Comparison of ENCODE assay signal across 8 mouse cellular contexts in the genomic region with DNA sequence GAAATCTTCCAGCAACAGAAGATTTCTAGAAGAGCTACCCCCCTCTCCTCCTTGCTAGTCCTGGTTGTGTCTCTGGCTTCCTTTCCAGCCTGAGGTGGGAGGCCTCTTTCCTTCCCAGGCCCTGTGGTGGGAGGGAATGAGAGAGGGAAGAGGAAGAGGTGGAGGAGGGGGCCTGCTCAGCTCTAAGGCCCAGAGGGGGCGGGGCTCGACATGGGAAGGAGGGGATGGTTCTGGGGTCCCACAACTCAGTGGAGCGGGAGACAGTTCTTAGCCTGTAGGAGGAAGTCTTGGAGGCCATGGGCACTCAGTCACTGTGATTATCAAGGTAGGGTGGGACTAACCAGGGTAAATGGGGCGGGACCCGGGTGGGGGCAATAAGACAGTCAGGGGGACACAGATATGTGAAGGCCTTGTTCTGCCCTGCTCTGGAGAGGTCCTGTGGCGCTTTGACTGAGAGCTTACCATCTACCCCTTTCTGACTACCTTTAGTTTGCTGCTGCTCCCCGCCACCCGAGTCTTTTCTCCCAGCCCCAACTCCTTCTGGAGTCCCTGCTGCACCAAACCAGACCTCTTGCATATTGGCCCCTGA. TPM values are rescaled to one million over a fixed set of nuclear protein-coding genes. Genes with fewer than 3 reads are reported as not detected.
DNase-seq lines count a peak whose midpoint lies in the region; ATAC-seq and TF ChIP-seq lines count a peak whose summit lies in the region.

No protein-coding gene starts in this region.

- H3K9ac ChIP-seq in heart, embryonic 14.5 days (ENCODE audit: low read length) = peak overlapping the region; percentile 72
- peak overlapping the region; percentile 60; the same call in 1 of the 2 replicates for H3K9ac ChIP-seq in heart, postnatal 0 days (replicated peaks; ENCODE audit: low read depth, low read length)
- H3K9ac ChIP-seq in liver, embryonic 15.5 days = 0 out of 2 replicates have a peak overlapping the region, but pooled peaks have one; percentile 6

- intact Hi-C loops in heart, postnatal 36 days (cut with DNase I) = no loop called here

- TF ChIP-seq EP300 in heart, postnatal 0 days (IDR thresholded peaks at IDR 0.05; ENCODE audit: low read depth) = no peak

- ATAC-seq in heart, embryonic 14.5 days (ENCODE audit: insufficient number of reproducible peaks, insufficient read depth, low FRiP score, low read depth) = peak; percentile 46
- ATAC-seq in heart, postnatal 0 days (ENCODE audit: insufficient read depth, low read depth) = no peak
- ATAC-seq in liver, embryonic 15.5 days (ENCODE audit: insufficient read depth) = no peak

- H3K27me3 ChIP-seq in heart, embryonic 14.5 days (ENCODE audit: control insufficient read depth, insufficient read depth, low read length) = no peaks in the 10 kb centered on the region
- H3K27me3 ChIP-seq in heart, postnatal 0 days (ENCODE audit: control insufficient read depth, insufficient read depth, low read length) = no peaks in the 10 kb centered on the region
- no peaks in the 10 kb centered on the region for H3K27me3 ChIP-seq in liver, embryonic 15.5 days

- H3K27ac ChIP-seq in heart, embryonic 14.5 days (replicated peaks in 1 of 2; ENCODE audit: control insufficient read depth in 1 of 2, insufficient read depth in 1 of 2, low read depth in 2 of 2, low read length in 2 of 2) = peak overlapping the region; percentile 84 to 96
- H3K27ac ChIP-seq in heart, postnatal 0 days (ENCODE audit: low read depth) = peak overlapping the region; percentile 97
- H3K27ac ChIP-seq in liver, embryonic 15.5 days (replicated peaks) = 0 out of 2 replicates have a peak overlapping the region, but pooled peaks have one; percentile 84

- WGBS in heart, embryonic 14.5 days = 38% methylated on average over 8 of the region's 8 CpGs
- 46% methylated on average over 8 of the region's 8 CpGs for WGBS in heart, postnatal 0 days
- WGBS in liver, embryonic 15.5 days (ENCODE audit: insufficient replicate concordance) = 39% methylated on average over 8 of the region's 8 CpGs

- peaks cover 26 to 40% of the 10 kb centered on the region in 2 experiments for H3K4me1 ChIP-seq in heart, embryonic 14.5 days (ENCODE audit: control insufficient read depth in 2 of 2, insufficient read depth in 2 of 2, low read length in 2 of 2)
- peaks cover 32% of the 10 kb centered on the region for H3K4me1 ChIP-seq in heart, postnatal 0 days (ENCODE audit: control insufficient read depth, insufficient read depth)
- H3K4me1 ChIP-seq in liver, embryonic 15.5 days (replicated peaks) = peaks cover 46% of the 10 kb centered on the region

- no peak for DNase-seq in heart, postnatal 36 days
- DNase-seq in embryo, embryonic 10 days (ENCODE audit: low spot score) = peak; percentile 79
- no peak for DNase-seq in heart, postnatal 0 days (ENCODE audit: low spot score)
- DNase-seq in layer of hippocampus, adult 9-10 months (ENCODE audit: low spot score) = no peak
- DNase-seq in left cerebral cortex, adult 18-20 months (ENCODE audit: low spot score in 2 of 2) = no peak
- DNase-seq in left cerebral cortex, adult 9 months (ENCODE audit: low spot score in 2 of 2) = no peak

- peak overlapping the region; percentile 79 for H3K4me2 ChIP-seq in heart, embryonic 14.5 days (ENCODE audit: low read length)
- peak overlapping the region; percentile 74 for H3K4me2 ChIP-seq in heart, postnatal 0 days (ENCODE audit: low read depth, low read length)
- H3K4me2 ChIP-seq in liver, embryonic 15.5 days = peak overlapping the region; percentile 63; the same call in 1 of the 2 replicates

- TF ChIP-seq CTCF in heart, postnatal 0 days (IDR thresholded peaks at IDR 0.05; ENCODE audit: low read depth) = no peak

- H3K4me3 ChIP-seq in heart, embryonic 14.5 days (ENCODE audit: control insufficient read depth in 1 of 2, insufficient read depth in 1 of 2, low read depth in 1 of 2, low read length in 2 of 2) = peak overlapping the region; percentile 7 to 49; a peak in 3 of 4 replicates
- peak overlapping the region; percentile 52 for H3K4me3 ChIP-seq in heart, postnatal 0 days (ENCODE audit: low read depth, low read length)
- no peak overlapping the region for H3K4me3 ChIP-seq in liver, embryonic 15.5 days (replicated peaks)

- H3K9me3 ChIP-seq in heart, embryonic 14.5 days (ENCODE audit: control insufficient read depth, low read length) = no peaks in the 10 kb centered on the region
- no peaks in the 10 kb centered on the region for H3K9me3 ChIP-seq in heart, postnatal 0 days (replicated peaks; ENCODE audit: control insufficient read depth, low read length)
- H3K9me3 ChIP-seq in liver, embryonic 15.5 days (replicated peaks) = no peaks in the 10 kb centered on the region

- peaks cover 35% of the 10 kb centered on the region for H3K36me3 ChIP-seq in heart, embryonic 14.5 days (ENCODE audit: control insufficient read depth, insufficient read depth, low read length)
- H3K36me3 ChIP-seq in heart, postnatal 0 days (replicated peaks; ENCODE audit: control insufficient read depth, insufficient read depth, low read length) = peaks cover 15% of the 10 kb centered on the region
- H3K36me3 ChIP-seq in liver, embryonic 15.5 days (replicated peaks) = peaks cover 16% of the 10 kb centered on the region

RNA-seq across cellular contexts. Expression of a gene that starts 6.2 kb away (rescaled TPM):
- polyA plus RNA-seq in heart, embryonic 14.5 days (2014; fragmentation: Nextera tagmentation; extraction: Ambion mirVana) = 56.8 and 57.0 TPM in 2 replicates
- total RNA-seq in heart, postnatal 36 days (2021) = 10 to 100 TPM; 19.7 to 23.5 TPM
- 40.9 and 57.4 TPM in 2 replicates for total RNA-seq in heart, postnatal 0 days (2014; rRNA removed; ENCODE audit: low replicate concordance)
- 33.4 and 37.1 TPM in 2 replicates for polyA plus RNA-seq in heart, postnatal 0 days (2015; fragmentation: Nextera tagmentation; extraction: Ambion mirVana)
- 47.3 and 59.1 TPM in 2 replicates for polyA plus RNA-seq in liver, embryonic 15.5 days (2015; fragmentation: Nextera tagmentation; extraction: Ambion mirVana)
- 10 to 100 TPM; 49.5 to 58.6 TPM for total RNA-seq in left cerebral cortex, adult 18-20 months (2021)

RNA-seq across cellular contexts. Expression of a gene that starts 7.2 kb away (rescaled TPM):
- polyA plus RNA-seq in heart, embryonic 14.5 days (2014; fragmentation: Nextera tagmentation; extraction: Ambion mirVana) = 59.6 and 63.7 TPM in 2 replicates
- 10 to 100 TPM; 58.5 to 59.4 TPM for total RNA-seq in heart, postnatal 36 days (2021)
- total RNA-seq in heart, postnatal 0 days (2014; rRNA removed; ENCODE audit: low replicate concordance) = 95.0 and 96.8 TPM in 2 replicates
- 69.8 and 70.9 TPM in 2 replicates for polyA plus RNA-seq in heart, postnatal 0 days (2015; fragmentation: Nextera tagmentation; extraction: Ambion mirVana)
- 29.9 and 36.0 TPM in 2 replicates for polyA plus RNA-seq in liver, embryonic 15.5 days (2015; fragmentation: Nextera tagmentation; extraction: Ambion mirVana)
- 10 to 100 TPM; 66.6 to 79.6 TPM for total RNA-seq in left cerebral cortex, adult 18-20 months (2021)

RNA-seq across cellular contexts. Expression of a gene that starts 11.9 kb away (rescaled TPM):
- polyA plus RNA-seq in heart, embryonic 14.5 days (2014; fragmentation: Nextera tagmentation; extraction: Ambion mirVana) = 49.2 and 55.5 TPM in 2 replicates
- 10 to 100 TPM; 19.1 to 19.4 TPM for total RNA-seq in heart, postnatal 36 days (2021)
- total RNA-seq in heart, postnatal 0 days (2014; rRNA removed; ENCODE audit: low replicate concordance) = 48.5 and 73.7 TPM in 2 replicates
- polyA plus RNA-seq in heart, postnatal 0 days (2015; fragmentation: Nextera tagmentation; extraction: Ambion mirVana) = 49.4 and 49.6 TPM in 2 replicates
- polyA plus RNA-seq in liver, embryonic 15.5 days (2015; fragmentation: Nextera tagmentation; extraction: Ambion mirVana) = 7.3 and 8.2 TPM in 2 replicates
- total RNA-seq in left cerebral cortex, adult 18-20 months (2021) = 100 to 1,000 TPM; 226 to 245 TPM

RNA-seq across cellular contexts. Expression of a gene that starts 31.3 kb away (rescaled TPM):
- not detected in 2 replicates for polyA plus RNA-seq in heart, embryonic 14.5 days (2014; fragmentation: Nextera tagmentation; extraction: Ambion mirVana)
- not detected for total RNA-seq in heart, postnatal 36 days (2021)
- not detected in 2 replicates for total RNA-seq in heart, postnatal 0 days (2014; rRNA removed; ENCODE audit: low replicate concordance)
- polyA plus RNA-seq in heart, postnatal 0 days (2015; fragmentation: Nextera tagmentation; extraction: Ambion mirVana) = not detected in 2 replicates
- polyA plus RNA-seq in liver, embryonic 15.5 days (2015; fragmentation: Nextera tagmentation; extraction: Ambion mirVana) = not detected in 2 replicates
- 1 to 10 TPM in 1 of 2 experiments, under 1 TPM in 1; 0.80 to 1.3 TPM for total RNA-seq in left cerebral cortex, adult 18-20 months (2021)

RNA-seq across cellular contexts. Expression of a gene that starts 39.2 kb away (rescaled TPM):
- polyA plus RNA-seq in heart, embryonic 14.5 days (2014; fragmentation: Nextera tagmentation; extraction: Ambion mirVana) = 122 and 134 TPM in 2 replicates
- total RNA-seq in heart, postnatal 36 days (2021) = 10 to 100 TPM; 70.7 to 77.7 TPM
- 81.6 and 121 TPM in 2 replicates for total RNA-seq in heart, postnatal 0 days (2014; rRNA removed; ENCODE audit: low replicate concordance)
- polyA plus RNA-seq in heart, postnatal 0 days (2015; fragmentation: Nextera tagmentation; extraction: Ambion mirVana) = 161 and 165 TPM in 2 replicates
- 64.1 and 67.2 TPM in 2 replicates for polyA plus RNA-seq in liver, embryonic 15.5 days (2015; fragmentation: Nextera tagmentation; extraction: Ambion mirVana)
- total RNA-seq in left cerebral cortex, adult 18-20 months (2021) = 100 to 1,000 TPM; 166 to 172 TPM

Comparison
In these comparisons a context has a peak if more than half of its experiments do, and no peak if none do; other contexts are left out.
1. H3K9ac ChIP-seq: peak in every context shown above with its lines; median percentile 72 in heart, embryonic 14.5 days; 60 in heart, postnatal 0 days; 6 in liver, embryonic 15.5 days.